Mouse (Mus musculus) ovary, postnatal 10 days (tissue): ENCODE data around the gene Mrpl48.
A peak's percentile ranks its signal among the peaks of the same experiment; 100 is the strongest.

Source experiments
- DNase-seq: peaks from one replicate; pipeline ENCODE4 v3.0.0; 2022; ENCODE audit warnings: low spot score

Gene Mrpl48

DNA sequence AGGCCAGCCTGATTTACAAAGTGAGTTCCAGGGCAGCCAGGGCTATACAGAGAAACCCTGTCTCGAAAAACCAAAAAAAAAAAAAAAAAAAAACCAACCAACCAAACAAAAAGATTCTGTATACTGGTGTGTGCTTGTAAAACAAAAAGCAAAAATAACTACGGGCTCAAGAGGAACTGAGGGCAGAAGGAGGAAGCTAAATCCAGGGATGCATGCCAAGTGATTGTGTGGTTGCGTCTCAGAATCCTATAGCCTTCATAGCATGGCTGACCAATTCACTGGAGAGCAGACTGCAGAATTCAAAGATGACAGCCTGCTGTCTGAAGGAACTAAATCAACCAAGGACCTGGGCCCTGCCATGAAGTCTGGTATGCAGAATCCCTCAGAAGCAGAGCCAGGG lies 73.9 kb downstream of the Mrpl48 start:
- DNase-seq: no peak

DNA sequence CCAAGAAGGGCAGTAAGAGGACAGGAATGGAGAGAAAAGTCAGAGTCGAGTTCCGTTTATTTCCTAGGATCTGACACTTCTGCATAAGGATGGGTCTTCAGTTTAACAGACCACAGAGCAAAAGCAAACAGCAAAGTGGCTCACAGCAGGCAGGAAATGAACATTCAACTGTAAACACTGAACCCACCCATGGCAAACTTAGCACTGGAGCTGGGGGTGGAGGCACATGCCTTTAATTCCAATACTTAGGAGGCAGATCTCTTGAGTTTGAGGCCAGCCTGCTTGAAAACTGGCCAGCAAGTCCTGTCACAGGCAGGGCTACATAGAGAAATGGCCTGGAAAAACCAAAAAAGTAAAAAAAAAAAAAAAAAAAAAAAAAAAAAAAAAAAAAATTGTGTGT lies 74.6 kb downstream of the Mrpl48 start:
- DNase-seq: no peak

DNA sequence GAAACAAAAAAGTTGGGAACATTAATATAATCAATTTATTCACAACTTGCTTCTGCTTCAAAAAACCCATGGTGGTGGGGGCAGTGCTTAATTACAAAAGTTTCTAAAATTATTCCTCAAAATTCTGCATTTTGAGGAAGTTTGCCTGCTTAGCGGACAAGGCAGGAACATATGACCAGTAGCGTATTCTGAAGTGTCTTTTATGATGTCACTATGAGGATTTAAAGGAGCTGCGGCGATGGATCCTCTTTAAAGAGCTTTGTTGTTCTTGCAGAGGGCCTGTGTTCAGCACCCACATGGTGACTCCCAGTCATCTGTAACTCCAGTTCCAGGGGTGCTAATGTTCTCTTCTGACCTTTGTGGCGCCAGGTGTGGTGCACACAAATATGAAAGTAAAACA lies 77.3 kb downstream of the Mrpl48 start:
- no peak for DNase-seq

DNA sequence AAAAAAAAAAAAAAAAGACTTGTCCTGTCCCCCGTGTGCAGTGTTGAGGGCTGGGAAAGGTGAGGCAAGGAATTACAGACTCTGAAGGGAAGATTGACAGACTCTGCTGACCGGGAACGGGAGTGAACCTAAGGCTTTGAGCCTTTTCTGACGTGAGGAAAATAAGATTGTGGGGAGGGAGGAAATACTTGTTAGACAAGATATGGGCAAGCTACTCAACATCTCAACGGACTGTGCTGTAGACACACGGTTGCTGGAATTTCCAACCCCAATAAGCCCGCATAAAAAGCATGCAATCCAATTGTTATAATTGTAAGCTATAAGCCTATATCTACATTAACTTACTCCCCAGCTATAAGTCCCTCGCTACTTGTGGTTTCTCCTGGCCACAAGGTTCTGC lies 83.4 kb downstream of the Mrpl48 start:
- no peak for DNase-seq

DNA sequence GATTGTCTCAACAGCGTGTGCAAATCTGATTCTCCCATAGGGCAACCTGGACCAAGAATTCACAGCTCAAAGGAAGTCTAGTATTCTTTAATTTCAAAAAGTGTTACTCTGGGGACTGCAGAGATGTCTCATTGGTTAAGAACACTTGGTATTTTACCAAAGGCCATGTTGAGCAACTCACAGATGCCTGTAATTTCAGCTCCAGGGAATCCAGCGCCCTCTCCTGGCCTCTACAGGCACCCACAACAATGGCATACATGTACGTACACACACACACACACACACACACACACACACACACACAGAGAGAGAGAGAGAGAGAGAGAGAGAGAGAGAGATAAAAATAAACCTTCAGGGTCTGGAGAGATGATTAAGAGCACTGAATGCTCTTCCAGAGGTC lies 85.9 kb downstream of the Mrpl48 start:
- DNase-seq: no peak

DNA sequence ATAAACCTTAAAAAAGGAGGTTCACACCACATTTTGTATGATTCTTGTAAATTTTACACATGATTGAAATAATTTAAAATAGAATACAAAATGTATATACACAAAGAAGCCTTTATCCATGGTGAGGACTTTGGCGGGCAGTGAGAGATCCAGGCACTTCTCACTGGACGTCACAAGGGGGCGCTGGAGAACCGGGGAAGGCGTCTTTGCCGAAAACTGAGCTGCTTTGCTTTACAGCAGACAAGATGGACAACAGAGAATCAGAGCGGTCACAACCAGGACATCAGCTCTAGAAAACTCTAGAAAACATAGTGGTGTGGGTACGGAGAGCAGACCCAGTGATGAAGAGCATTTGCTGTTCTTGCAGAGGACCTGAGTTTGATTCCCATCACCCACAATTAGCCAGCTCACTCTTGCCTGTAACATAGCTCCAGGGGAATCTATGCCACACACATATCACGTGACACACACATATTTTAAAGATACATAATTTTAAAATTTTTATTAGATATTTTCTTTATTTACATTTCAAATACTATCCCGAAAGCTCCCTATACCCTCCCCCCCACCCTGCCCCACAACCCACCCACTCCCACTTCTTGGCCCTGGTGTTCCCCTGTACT lies 87.3 kb downstream of the Mrpl48 start:
- DNase-seq: peak; percentile 73

GRCm38 (mm10) chr7:100520204-100520603 lies 87.9 kb downstream of the Mrpl48 start:
- no peak for DNase-seq

DNA sequence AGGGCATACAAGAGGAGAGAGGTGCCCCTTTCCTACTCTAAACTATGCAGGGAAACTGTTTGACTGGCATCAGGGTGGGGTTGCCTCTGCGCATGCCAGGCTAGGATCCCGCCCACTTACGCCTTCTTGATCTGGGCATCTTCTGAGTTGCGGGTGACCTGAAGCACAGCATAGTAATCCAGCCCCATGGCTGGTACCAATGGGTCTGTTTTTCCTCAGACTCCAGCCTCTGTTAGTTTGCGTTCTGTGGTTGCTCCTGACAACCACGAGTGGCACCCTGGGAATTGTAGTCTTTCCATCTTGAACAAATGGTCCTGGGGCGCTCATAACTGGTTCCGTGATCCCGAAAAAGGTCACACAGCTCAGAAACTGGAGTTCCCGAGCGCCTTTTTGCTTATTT lies 93.5 kb downstream of the Mrpl48 start, which contains the start of gene Dnajb13:
Gene Dnajb13, minus strand, starts transcription at position 388 of the 400 bp plus-strand sequence.
- no peak for DNase-seq

DNA sequence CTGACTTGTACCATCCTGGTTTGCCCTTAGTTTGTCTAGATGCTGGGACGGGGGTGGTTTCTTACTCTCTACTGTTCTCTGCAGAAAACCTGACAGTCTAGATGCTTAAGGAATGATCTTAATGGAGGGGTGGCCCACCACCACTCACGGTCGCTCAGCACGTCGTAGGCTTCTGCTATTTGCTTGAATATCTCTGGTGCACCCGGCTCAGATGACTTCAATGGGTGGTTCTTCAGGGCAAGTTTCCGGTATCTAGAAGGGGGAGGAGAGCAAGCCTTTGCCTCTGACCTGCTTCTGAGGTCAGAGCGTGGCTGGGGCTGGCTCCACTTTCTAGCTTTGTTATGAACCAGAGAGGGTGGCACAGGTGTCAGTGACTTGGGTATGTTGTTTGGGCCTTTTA lies 96.5 kb downstream of the Mrpl48 start:
- DNase-seq: no peak

DNA sequence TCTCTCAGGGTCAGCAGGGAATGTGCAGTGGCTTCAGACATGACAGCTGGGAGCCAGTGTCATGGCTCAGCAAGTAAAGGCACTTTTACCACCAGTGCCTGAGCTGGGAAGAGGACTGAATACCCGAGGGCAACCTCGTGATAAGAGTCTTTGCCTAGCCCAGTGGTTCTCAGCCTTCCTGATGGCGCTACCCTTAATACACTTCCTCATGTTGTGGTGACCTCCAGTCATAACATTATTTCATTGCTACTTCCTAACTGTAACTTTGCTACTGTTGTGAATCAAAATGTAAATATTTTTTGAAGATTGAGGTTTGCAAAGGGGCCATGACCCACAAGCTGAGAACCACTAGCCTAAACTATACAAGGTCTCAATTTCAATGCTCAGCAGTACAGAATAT lies 99.4 kb downstream of the Mrpl48 start:
- no peak for DNase-seq

GRCm38 (mm10) chr7:100506494-100506893 lies 101.6 kb downstream of the Mrpl48 start:
- no peak for DNase-seq

DNA sequence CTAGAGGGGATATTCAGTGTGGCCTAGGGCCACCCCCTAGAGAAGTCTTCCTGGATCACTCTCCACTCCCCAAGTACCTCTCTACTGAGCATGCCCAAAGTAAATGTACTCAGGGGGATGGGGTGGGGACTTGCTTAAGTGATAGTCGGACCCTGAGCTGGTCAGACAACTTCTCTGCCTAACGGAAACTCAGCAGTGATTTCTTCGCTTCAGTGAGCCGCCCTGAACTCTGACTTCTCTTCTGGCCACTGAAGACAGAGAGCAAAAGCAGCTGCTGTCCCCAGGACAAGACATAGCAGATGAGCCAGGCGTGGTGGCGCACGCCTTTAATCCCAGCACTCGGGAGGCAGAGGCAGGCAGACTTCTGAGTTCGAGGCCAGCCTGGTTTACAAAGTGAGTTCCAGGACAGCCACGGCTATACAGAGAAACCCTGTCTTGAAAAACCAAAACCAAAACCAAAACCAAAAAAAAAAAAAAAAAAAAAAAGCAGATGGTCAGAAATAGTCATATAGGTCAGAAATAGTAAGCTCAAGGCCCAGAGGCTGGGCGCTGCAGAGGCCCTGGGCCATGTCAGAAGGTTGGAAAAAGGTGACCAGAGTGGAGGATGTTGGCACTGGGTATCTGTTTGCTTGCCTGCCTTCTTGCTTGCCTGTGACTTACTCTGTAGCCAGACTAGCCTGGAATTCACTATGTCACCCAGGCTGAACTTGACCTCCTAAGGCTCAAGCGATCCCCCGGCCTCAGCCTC lies 103.2 kb downstream of the Mrpl48 start:
- no peak for DNase-seq

- DNase-seq: no peak
These were observed 105.0 kb downstream of the Mrpl48 start for GRCm38 (mm10) chr7:100503076-100503475.

DNA sequence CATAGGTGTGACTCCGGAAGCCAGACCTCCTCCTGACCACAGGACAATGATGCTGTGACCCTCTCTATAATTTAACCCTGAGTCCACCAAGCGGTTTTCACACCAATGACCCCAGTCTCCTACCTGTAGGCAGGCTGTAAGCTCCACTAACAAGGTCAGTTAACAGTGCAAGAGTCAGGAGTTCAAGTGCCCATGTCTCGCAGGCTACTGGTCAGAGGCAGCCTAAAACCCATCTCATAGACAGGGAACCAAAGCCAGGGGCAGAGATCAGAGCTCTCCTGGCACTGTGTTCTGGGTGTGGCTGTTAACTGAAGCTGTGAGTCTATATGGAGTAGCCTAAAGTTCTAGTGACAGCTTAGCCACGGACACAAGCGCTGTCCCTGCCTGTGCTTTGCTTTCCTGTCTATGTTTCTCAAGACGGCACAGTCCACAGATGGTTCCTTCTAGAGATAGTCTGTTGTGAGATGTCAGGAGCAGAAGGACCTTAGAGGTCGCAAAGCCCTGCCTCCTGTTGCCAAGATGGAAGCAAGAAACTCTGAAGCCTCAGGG lies 105.7 kb downstream of the Mrpl48 start:
- no peak for DNase-seq

GRCm38 (mm10) chr7:100501844-100502373 lies 106.2 kb downstream of the Mrpl48 start:
- DNase-seq: no peak

DNA sequence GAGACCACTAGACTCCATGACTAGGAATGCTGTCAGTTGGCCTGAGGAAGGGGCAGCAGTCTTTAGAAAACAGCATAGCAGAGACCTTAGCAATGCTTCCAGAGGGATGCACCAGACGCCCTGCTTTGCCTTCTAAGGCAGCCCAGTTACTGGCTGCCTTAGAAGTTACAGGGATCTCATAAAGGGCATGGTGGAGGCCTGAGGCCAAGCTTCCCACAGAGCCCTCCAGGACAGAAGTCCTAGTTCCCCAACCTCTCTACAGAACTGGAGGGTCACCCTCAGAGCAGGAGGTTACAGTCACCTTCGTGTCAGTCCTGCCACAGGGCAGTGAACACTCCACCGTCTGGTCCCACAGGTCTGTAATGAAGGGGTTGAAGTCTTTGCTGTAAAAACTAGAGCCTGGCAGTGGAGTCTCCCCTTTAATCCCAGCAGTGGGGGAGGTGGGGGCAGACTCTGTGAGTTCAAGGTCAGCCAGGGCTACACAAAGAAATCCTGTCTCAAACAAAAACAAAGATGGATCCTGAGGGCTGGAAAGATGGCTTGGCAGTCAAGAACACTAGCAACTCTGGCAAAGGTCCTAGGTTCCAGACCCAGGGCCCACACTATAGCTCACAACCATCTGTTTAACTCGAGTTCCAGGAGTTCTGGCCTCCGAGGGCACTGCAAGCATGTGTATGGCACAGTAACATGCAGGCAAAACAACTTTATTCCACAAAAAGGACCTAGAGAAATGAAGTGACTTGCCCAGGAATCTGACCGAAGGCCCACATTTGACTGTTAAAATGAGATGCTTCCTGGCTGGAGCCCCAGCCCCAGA lies 106.9 kb downstream of the Mrpl48 start:
- DNase-seq: no peak

DNA sequence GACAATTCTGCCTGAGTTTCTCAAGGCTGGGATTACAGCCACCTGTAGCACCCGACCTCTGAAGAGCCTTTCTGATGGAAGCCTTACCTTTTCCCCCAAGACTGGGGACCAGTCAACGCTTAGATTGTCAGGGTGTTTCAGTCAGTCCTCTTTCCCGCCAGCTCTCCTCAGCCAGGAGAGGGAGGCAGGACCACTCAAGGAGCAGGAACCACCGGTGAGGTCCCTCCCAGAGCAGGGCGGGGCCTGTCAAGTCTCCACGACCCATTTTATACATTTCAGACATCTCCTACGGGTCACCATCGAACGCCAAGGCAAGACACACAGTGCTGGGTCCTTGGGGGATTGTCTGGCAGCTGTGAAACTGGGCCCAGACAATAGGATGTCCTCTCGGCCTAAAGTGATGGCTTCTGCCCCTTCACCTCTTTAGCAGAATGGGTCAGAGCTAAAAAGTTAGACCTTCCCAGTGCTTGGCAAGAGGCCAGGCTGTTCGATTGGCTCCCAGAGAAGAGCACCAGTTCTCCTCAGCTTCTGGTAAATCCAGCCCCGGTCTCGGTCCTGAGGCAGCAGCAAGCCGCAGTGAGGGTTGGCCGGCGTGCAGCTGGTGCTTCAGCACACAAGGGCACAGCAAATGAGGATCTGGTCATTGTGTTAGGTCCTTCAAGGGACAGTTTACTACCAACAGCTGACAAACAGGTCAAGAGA lies 107.7 kb downstream of the Mrpl48 start:
- DNase-seq: no peak

DNA sequence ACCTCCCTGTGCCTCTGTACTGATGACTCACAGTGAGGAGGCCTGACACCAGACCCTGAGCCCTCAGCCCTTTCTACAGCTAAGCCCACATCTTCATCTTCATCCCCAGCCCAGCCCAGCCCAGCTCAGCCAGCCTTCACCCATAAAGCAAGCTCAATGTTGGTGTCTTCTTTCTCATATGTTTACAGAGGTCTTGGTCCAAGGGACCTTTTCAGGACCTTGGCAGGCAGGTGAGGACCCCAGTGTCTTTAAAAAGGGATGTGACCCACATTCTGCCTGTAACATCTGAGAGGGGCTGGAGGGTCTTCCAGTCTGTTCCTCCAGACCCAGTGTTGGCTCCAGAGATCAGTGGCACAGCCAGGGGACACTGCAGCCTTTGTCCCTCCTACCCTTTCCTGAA lies 108.6 kb downstream of the Mrpl48 start:
- DNase-seq: no peak

DNA sequence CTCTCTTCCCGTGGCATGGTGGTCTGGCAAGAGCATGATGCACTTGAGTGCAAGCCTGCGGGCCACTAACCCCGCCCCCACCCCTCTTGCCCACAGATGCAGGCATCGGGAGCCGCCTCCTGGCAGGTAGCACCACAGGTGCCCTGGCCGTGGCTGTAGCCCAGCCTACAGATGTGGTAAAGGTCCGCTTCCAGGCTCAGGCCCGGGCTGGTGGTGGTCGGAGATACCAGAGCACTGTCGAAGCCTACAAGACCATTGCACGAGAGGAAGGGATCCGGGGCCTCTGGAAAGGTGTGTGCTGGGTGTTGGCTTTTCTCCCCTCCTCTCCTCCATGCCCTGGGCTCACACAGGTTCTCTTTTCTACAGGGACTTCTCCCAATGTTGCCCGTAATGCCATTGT lies 110.1 kb downstream of the Mrpl48 start:
- no peak for DNase-seq

GRCm38 (mm10) chr7:100497402-100497801 lies 110.7 kb downstream of the Mrpl48 start:
- DNase-seq: no peak

GRCm38 (mm10) chr7:100496791-100497190 lies 111.3 kb downstream of the Mrpl48 start:
- no peak for DNase-seq

- DNase-seq: no peak
These were observed 111.7 kb downstream of the Mrpl48 start for GRCm38 (mm10) chr7:100496371-100496770.
